Mouse (Mus musculus) testis, adult 2 months (tissue): Measurements from ENCODE around the gene Vmn1r235.

Source experiments
- CTCF ChIP-seq: fragments of 200-500 bp; IDR thresholded peaks from 2 replicates; pipeline ENCODE4 v1.5.1; 2012; ENCODE audit warnings: low read depth, mild to moderate bottlenecking, inconsistent platforms, low read length, moderate library complexity; ENCODE audit not compliant: control insufficient read depth, insufficient read depth, insufficient replicate concordance
- POLR2A ChIP-seq: fragments of 200-500 bp; IDR thresholded peaks from 2 replicates; pipeline ENCODE4 v1.6.1; 2012; ENCODE audit warnings: low read depth, mild to moderate bottlenecking, inconsistent platforms, low read length, moderate library complexity; ENCODE audit not compliant: control insufficient read depth

- TF ChIP-seq CTCF (no peak), POLR2A (no peak)
Observed at GRCm38 (mm10) chr17:21231654-21232053, 24.6 kb upstream of the Vmn1r235 start.
